Mouse (Mus musculus) heart, adult 2 months (tissue): Measurements from ENCODE around the gene Ntpcr. TPM values are rescaled to one million over a fixed set of nuclear protein-coding genes. Genes with fewer than 3 reads are reported as not detected.
A peak's percentile ranks its signal among the peaks of the same experiment; 100 is the strongest.

Experiments used
- DNase-seq, 2 experiments: peaks; one replicate each; pipeline ENCODE4 v3.0.0; 2021
- H3K27ac ChIP-seq: fragments of 200-600 bp; 2 replicates; pipeline ENCODE4 v1.8.1; 2022
- H3K27me3 ChIP-seq: fragments of 200-500 bp; 2 replicates; pipeline ENCODE4 v1.6.1; 2012; ENCODE audit warnings: mild to moderate bottlenecking, low read length, inconsistent platforms, mixed read lengths; ENCODE audit not compliant: control insufficient read depth, insufficient read depth
- H3K36me3 ChIP-seq: fragments of 200-500 bp; 2 replicates; pipeline ENCODE4 v1.6.1; 2012; ENCODE audit warnings: low read length, inconsistent platforms; ENCODE audit not compliant: control insufficient read depth, insufficient read depth
- H3K4me1 ChIP-seq: fragments of 200-500 bp; 2 replicates; pipeline ENCODE4 v1.6.1; 2011; ENCODE audit warnings: low read length; ENCODE audit not compliant: control insufficient read depth, insufficient read depth
- H3K4me3 ChIP-seq: fragments of 200-600 bp; 2 replicates; pipeline ENCODE4 v1.8.1; 2022
- H3K79me2 ChIP-seq: fragments of 200-500 bp; replicated peaks from 2 replicates; pipeline ENCODE4 v1.6.1; 2012; ENCODE audit warnings: mild to moderate bottlenecking, inconsistent platforms, low read length, moderate library complexity, mixed read lengths; ENCODE audit not compliant: control insufficient read depth, insufficient read depth
- H3K9ac ChIP-seq: fragments of 200-500 bp; 2 replicates; pipeline ENCODE4 v1.6.1; 2012; ENCODE audit warnings: low read depth, mild to moderate bottlenecking, control low read depth, inconsistent platforms, low read length, mixed read lengths
- CTCF ChIP-seq: fragments of 200-600 bp; IDR thresholded peaks from 2 replicates; pipeline ENCODE4 v1.8.1; 2022; ENCODE audit warnings: antibody characterized with exemption, mild to moderate bottlenecking, moderate library complexity
- EP300 ChIP-seq: fragments of 200-500 bp; IDR thresholded peaks from 2 replicates; pipeline ENCODE4 v1.6.1; 2011; ENCODE audit warnings: low read depth, low read length, control low read depth; ENCODE audit not compliant: insufficient read depth
- POLR2A ChIP-seq: fragments of 200-500 bp; IDR thresholded peaks from 2 replicates; pipeline ENCODE4 v1.6.1; 2011; ENCODE audit warnings: mild to moderate bottlenecking, low read depth, low read length, control low read depth; ENCODE audit not compliant: insufficient read depth
- WGBS: fragments of 180-500 bp; shearing (Covaris S2); methylation state at CpG from one replicate; pipeline ENCODE4 v1.1.7; 2018; 5-methylcytosine and 5-hydroxymethylcytosine counted together
- intact Hi-C: fragments of 180-260 bp; cut with DNase I; formaldehyde crosslinking; loops from one replicate; pipeline ENCODE4 v1.15.1; 2025
- polyA plus RNA-seq: library from polyadenylated mRNA; depleted of rRNA; stranded (reverse); fragments of >200 nt; gene quantifications from 2 replicates; pipeline ENCODE4 v1.2.3, GENCODE M21; 2012
- total RNA-seq, 2 experiments: library from RNA; stranded (reverse); gene quantifications; 2 replicates each; pipeline ENCODE4 v1.2.3; 2021

Gene Ntpcr
- total and polyA plus RNA-seq, 3 experiments: 12.3 to 20.8 (median 13.9) TPM

DNA sequence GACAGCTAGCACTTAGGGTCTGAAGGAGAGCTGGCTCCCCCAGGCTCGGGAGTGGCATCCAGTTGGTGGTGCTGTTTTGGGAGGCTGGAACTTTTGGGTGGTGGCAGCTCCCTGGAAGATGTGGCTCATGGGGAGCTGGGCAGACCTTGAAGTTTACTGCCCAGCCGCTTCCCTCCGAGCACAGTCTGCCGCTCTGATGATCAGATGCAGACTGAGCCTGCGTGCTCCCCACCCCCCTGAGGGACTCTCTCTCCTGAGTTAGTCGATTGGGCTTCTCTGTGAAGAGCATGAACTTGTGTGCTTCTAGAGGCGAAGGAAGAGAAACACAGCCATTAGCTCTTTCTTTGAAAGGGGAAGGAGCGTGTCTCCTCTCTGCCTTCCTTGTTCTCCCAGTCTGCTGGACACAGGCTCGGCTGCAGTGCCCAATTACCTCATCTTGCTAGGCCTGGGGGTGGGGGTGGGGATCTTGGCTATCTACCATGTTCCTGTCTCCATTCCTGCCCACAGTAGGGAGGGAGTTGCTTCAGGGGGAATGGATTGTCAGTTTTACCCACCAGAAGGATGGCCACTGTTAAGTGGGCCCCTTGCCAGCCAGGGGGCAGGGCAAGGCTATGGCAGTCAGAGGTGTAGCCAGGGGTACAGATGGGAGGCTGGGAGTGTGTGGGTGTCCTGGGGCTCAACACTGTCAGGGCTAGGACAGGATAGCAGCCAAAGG, 26.8 kb downstream of the Ntpcr start:
- WGBS: 47% methylated on average over 9 of the region's 9 CpGs
- peak overlapping the region; percentile 4; the same call in 1 of the 2 replicates for H3K27ac ChIP-seq
- no peak overlapping the region for H3K9ac ChIP-seq
- H3K27me3 ChIP-seq: no peaks in the 10 kb centered on the region
- H3K4me3 ChIP-seq: no peak overlapping the region
- DNase-seq: no peak
- TF ChIP-seq CTCF: no peak
- no peak for TF ChIP-seq EP300
- TF ChIP-seq POLR2A: no peak
- intact Hi-C loops: no loop called here
- peaks cover 5% of the 10 kb centered on the region; the same call in 1 of the 2 replicates for H3K4me1 ChIP-seq
- no peaks in the 10 kb centered on the region for H3K36me3 ChIP-seq
- no peaks in the 10 kb centered on the region for H3K79me2 ChIP-seq

DNA sequence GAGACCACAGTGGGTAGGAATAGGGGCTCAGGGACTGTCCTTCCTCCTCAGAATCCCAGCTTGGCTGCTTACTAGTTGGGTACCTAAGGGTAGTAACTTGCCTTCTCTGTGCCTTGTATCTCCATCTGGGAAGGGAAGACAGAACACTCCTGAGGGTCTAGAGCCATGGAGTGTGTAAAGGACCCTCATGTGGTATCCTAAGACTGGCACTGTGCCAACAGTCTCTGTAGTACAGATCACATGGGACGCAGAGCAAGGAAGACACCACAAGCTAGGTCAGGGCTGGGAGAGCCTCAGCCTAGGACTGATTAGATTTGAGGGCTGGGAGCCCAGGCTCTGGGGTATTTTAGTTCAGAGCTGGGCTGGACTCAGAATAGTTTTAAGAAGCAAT, 27.3 kb downstream of the Ntpcr start:
- no peak overlapping the region for H3K9ac ChIP-seq
- H3K27me3 ChIP-seq: no peaks in the 10 kb centered on the region
- H3K36me3 ChIP-seq: no peaks in the 10 kb centered on the region
- H3K27ac ChIP-seq: no peak overlapping the region
- H3K4me3 ChIP-seq: no peak overlapping the region
- TF ChIP-seq EP300: no peak
- no peak for TF ChIP-seq CTCF
- TF ChIP-seq POLR2A: no peak
- WGBS: 31% methylated on average over 1 of the region's 1 CpGs
- intact Hi-C loops: no loop called here
- no peak for DNase-seq
- H3K4me1 ChIP-seq: peaks cover 5% of the 10 kb centered on the region; the same call in 1 of the 2 replicates
- H3K79me2 ChIP-seq: no peaks in the 10 kb centered on the region

DNA sequence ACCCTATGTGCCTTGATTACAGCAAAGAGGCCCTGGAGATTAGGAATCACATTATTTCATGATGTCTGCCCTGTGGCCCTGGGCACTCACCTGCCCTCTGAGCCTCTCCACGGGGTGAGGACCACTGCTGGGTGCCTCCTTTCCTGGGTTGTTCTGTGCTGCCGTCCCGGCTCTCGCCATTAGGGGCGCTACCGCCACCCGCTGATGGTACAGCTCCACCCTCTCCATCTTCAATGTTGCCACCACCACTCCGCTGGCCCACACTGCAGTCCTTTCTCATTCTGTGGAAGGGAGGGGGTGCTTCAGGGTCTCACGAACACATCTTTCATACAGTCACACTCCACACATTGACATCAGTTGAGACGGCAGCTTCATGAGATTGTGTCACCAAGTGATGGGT, 29.3 kb downstream of the Ntpcr start:
- peak in 1 of 2 experiments; percentile 41 for DNase-seq
- whole genome bisulfite sequencing: 53% methylated on average over 10 of the region's 10 CpGs

DNA sequence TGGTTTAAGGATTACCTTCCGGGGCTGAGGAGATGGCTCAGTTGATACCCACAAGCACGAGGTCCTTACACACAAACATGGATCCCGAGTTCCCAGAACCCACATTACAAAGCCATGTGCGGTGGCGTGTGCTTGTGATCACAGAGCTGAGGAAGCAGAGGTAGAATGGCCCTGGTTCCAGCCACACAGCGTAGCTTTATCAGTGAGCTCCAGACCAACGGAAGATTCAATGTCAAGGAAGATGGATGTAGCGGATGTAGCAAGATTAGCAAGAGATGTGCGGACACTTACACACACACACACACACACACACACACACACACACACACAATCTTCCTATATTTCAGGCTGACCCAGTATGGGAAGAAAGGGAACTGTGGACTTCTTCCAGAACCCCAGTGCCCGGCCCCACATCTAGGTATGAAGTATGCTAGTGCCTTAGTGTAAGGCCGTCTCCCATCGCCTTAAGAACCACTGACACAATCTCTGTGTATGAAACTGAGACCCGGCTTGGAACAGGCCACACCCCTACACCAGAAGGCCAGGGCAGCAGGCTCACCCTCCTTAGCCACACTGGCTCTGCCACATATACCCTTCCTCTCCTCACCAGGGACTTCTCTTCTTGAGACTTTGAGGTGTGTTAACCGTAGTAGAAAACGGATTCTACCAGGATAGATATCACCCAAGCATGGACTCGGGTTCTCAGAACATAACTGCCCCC, 33.5 kb downstream of the Ntpcr start:
- TF ChIP-seq EP300: no peak
- TF ChIP-seq CTCF: no peak
- TF ChIP-seq POLR2A: no peak
- Histone ChIP-seq H3K9ac (no peak overlapping the region), H3K27me3 (no peaks in the 10 kb centered on the region), H3K36me3 (no peaks in the 10 kb centered on the region), H3K4me3 (no peak overlapping the region), H3K4me1 (no peaks in the 10 kb centered on the region), H3K27ac (no peak overlapping the region), H3K79me2 (no peaks in the 10 kb centered on the region)
- 90% methylated on average over 16 of the region's 16 CpGs for WGBS
- intact Hi-C loops: no loop called here
- DNase-seq: no peak

More for the DNA sequence above, 29.3 kb downstream of the Ntpcr start:
- Histone ChIP-seq H3K27me3 (no peaks in the 10 kb centered on the region), H3K4me1 (peaks cover 5% of the 10 kb centered on the region; the same call in 1 of the 2 replicates), H3K36me3 (no peaks in the 10 kb centered on the region), H3K79me2 (no peaks in the 10 kb centered on the region), H3K9ac (no peak overlapping the region), H3K27ac (no peak overlapping the region), H3K4me3 (no peak overlapping the region)
- intact Hi-C loops: no loop called here
- peak; percentile 59 for TF ChIP-seq CTCF
- no peak for TF ChIP-seq EP300

DNA sequence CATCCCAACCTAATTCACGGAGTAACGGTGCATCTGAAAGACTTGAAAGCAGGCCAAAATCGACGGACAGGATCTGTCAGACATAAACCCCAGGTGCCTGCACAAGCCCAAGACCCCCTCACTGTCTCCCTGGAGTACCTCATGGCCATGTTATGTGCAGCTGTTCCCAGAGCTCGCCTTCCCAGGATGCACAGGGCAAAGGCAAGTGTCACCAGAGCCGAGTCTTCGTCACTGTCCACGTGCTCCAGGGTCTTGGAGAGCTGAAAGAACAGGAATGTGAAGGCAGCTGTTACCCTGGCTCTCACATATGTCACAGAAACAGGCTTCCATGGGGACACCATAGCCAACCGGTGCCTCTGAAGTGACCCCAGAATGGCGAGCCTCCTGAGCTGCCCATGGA, 38.3 kb downstream of the Ntpcr start:
- Histone ChIP-seq H3K79me2 (no peaks in the 10 kb centered on the region), H3K27ac (no peak overlapping the region), H3K27me3 (no peaks in the 10 kb centered on the region), H3K4me3 (no peak overlapping the region), H3K9ac (no peak overlapping the region), H3K4me1 (no peaks in the 10 kb centered on the region), H3K36me3 (no peaks in the 10 kb centered on the region)
- intact Hi-C loops: no loop called here
- TF ChIP-seq POLR2A: no peak
- TF ChIP-seq CTCF: no peak
- TF ChIP-seq EP300: no peak
- 86% methylated on average over 10 of the region's 10 CpGs for WGBS
- no peak for DNase-seq

DNA sequence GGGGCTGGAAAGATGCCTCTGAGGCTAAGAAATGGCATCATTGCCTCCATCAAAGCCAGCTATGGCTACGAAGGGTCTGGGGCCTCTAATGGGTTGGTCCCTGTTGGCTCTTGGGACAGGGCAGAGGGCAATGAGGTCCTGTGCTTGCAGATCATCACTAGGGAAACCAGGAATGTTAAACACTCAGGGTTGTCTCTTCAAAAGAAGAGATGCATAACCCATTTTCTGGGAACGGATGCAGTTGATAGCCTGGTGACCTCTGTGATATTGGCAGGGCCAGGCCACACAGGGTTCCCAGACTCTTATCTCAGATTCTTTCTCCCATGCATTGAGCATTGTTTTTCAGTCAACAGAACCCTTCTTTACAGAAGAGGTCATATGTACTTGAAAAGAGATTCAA, 42.5 kb downstream of the Ntpcr start:
- intact Hi-C loops: no loop called here
- no peak overlapping the region for H3K4me3 ChIP-seq
- no peak overlapping the region for H3K27ac ChIP-seq
- WGBS: 40% methylated on average over 2 of the region's 2 CpGs
- no peaks in the 10 kb centered on the region for H3K27me3 ChIP-seq
- TF ChIP-seq CTCF (no peak), EP300 (no peak)
- no peaks in the 10 kb centered on the region for H3K4me1 ChIP-seq
- no peak for DNase-seq
- H3K36me3 ChIP-seq: no peaks in the 10 kb centered on the region
- H3K79me2 ChIP-seq: no peaks in the 10 kb centered on the region
- no peak overlapping the region for H3K9ac ChIP-seq
